Mouse (Mus musculus) c-Kit-negative CD71-positive TER-119-positive erythroid progenitor cells, embryonic 14.5 days (primary cell): ENCODE measurements around the gene Cd68.
A peak's percentile ranks its signal among the peaks of the same experiment; 100 is the strongest.

ENCODE experiments used
- DNase-seq: peaks from one replicate; pipeline ENCODE4 v3.0.0-alpha.2; 2013; ENCODE audit warnings: low read depth, low spot score

Gene Cd68

GRCm38 (mm10) chr11:69695046-69695360 lies 29.1 kb upstream of the Cd68 start:
- no peak for DNase-seq

- DNase-seq: no peak
These were observed 27.5 kb upstream of the Cd68 start for GRCm38 (mm10) chr11:69693421-69693965.

- no peak for DNase-seq
These were observed 26.9 kb upstream of the Cd68 start for GRCm38 (mm10) chr11:69692863-69693262.

GRCm38 (mm10) chr11:69692196-69692811 lies 26.4 kb upstream of the Cd68 start:
- no peak for DNase-seq

- no peak for DNase-seq
These were observed 23.9 kb upstream of the Cd68 start for GRCm38 (mm10) chr11:69689891-69690290.

- no peak for DNase-seq
These were observed 21.1 kb upstream of the Cd68 start for GRCm38 (mm10) chr11:69687061-69687460.

GRCm38 (mm10) chr11:69686377-69686776 lies 20.4 kb upstream of the Cd68 start:
- DNase-seq: no peak

GRCm38 (mm10) chr11:69685526-69686148 lies 19.7 kb upstream of the Cd68 start, which contains the start of gene Tnfsf13:
Gene Tnfsf13, minus strand, starts transcription at chr11:69685784.
- DNase-seq: no peak

GRCm38 (mm10) chr11:69684936-69685335 lies 19.0 kb upstream of the Cd68 start:
- no peak for DNase-seq

GRCm38 (mm10) chr11:69684128-69684745 lies 18.3 kb upstream of the Cd68 start:
- no peak for DNase-seq

GRCm38 (mm10) chr11:69683576-69683975 lies 17.6 kb upstream of the Cd68 start:
- DNase-seq: no peak

- DNase-seq: peak; percentile 79
These were observed 17.0 kb upstream of the Cd68 start for GRCm38 (mm10) chr11:69682840-69683533.

- no peak for DNase-seq
These were observed 16.4 kb upstream of the Cd68 start for GRCm38 (mm10) chr11:69682209-69682839.

GRCm38 (mm10) chr11:69681314-69682208 lies 15.6 kb upstream of the Cd68 start, which contains the start of gene Senp3:
Gene Senp3, minus strand, starts transcription at chr11:69682084.
- DNase-seq: peak; percentile 82

- no peak for DNase-seq
These were observed 14.3 kb upstream of the Cd68 start for GRCm38 (mm10) chr11:69680136-69680855.

GRCm38 (mm10) chr11:69679144-69679543 lies 13.2 kb upstream of the Cd68 start:
- DNase-seq: no peak

- DNase-seq: peak; percentile 99
These were observed 6.3 kb upstream of the Cd68 start, which contains the start of gene Eif4a1 for GRCm38 (mm10) chr11:69672211-69672706. Gene Eif4a1, minus strand, starts transcription at chr11:69672423.

- DNase-seq: no peak
These were observed 5.8 kb upstream of the Cd68 start for GRCm38 (mm10) chr11:69671726-69672124.
